Mouse (Mus musculus) ES-E14 (cell line): ENCODE results near the gene Acot1.

Experiments used
- CHD2 ChIP-seq: IDR thresholded peaks from 2 replicates; pipeline ENCODE4 v1.6.1; 2014; ENCODE audit warnings: mild to moderate bottlenecking, low read depth, low read length, inconsistent platforms
- HCFC1 ChIP-seq: IDR thresholded peaks from 2 replicates; pipeline ENCODE4 v1.6.1; 2012; ENCODE audit warnings: low read length, inconsistent platforms, borderline replicate concordance; ENCODE audit not compliant: insufficient read depth
- MAFK ChIP-seq: IDR thresholded peaks from 2 replicates; pipeline ENCODE4 v1.6.1; 2014; ENCODE audit warnings: mild to moderate bottlenecking, low read depth, low read length, inconsistent platforms; ENCODE audit not compliant: insufficient read depth
- ZC3H11A ChIP-seq: IDR thresholded peaks from 2 replicates; pipeline ENCODE4 v1.6.1; 2012; ENCODE audit warnings: low read depth, mild to moderate bottlenecking, inconsistent platforms, low read length, borderline replicate concordance
- ZNF384 ChIP-seq: IDR thresholded peaks from 2 replicates; pipeline ENCODE4 v1.6.1; 2012; ENCODE audit warnings: low read depth, low read length, inconsistent platforms

DNA sequence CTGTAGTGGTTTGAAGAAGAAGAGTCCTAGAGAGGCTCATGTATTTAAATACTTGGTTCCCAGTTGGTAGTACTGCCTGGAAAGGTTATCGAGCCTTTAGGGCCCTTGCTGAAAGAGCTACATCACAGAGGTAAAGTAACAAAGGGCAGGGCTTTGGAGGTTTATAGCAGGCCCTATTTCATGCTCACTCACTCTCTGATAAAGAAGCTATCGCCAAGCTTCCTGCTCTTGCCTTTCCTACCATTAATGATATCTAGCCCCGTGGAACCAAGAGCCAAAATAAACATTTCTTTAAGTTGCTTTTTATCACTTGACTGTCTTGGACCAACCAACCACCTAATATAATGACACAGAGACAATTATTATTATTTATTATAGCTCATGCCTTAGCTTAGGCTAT lies 8.9 kb upstream of the Acot1 start:
- TF ChIP-seq ZNF384 (no peak), HCFC1 (no peak), CHD2 (no peak), ZC3H11A (no peak), MAFK (no peak)
